Mouse (Mus musculus) CD8-positive naive resting alpha-beta T cell, adult 2 months (primary cell): Measurements from ENCODE around the gene Herc1.

Experiments
- DNase-seq, 2 experiments: peaks; one replicate each; pipeline ENCODE4 v3.0.0; 2022; ENCODE audit warnings: low read depth in 2 of 2, low spot score in 2 of 2

Herc1 gene

GRCm38 (mm10) chr9:66517746-66518145 lies 167.5 kb downstream of the Herc1 start:
- no peak for DNase-seq

- DNase-seq, result no peak
These were observed 168.0 kb downstream of the Herc1 start for GRCm38 (mm10) chr9:66518251-66518650.

DNA sequence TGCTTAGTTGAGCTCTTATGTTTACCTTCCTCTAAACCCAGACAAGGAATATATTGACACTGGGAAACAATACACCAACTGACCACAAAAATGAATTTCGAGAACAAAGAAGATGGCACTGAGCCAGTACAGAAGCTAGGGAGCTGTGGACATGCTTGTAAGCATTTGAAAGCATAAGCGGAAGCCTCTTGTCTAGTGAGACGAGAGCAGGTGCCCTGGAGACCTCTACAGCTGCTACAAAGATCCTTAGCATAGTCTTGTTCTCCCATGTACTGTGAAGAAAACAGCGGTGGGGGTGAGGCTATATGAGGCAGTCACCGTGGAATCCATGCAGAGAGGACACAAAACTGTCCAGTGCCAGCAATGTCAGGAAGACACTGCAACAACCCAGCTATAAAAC lies 168.7 kb downstream of the Herc1 start:
- DNase-seq, result no peak

DNA sequence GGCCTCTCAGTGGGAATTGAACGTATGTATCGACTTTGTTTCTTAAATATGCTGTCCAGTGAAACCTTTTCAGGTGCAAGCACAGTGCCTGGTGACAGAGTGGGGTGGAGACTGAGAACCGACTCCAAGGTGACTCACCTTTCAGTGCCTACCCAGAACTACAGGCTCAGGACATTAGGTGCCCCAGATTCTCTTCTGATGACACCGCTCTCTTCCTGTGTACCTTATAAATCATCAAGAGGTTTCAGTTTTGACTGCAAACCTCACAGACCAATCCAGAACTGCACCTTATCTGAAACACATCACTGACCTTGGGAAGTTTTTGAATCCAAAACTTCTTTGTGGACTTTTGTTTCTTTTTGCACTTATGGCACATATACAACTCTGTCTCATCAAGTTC lies 170.0 kb downstream of the Herc1 start:
- DNase-seq, result no peak

- DNase-seq, result no peak
These were observed 171.3 kb downstream of the Herc1 start for GRCm38 (mm10) chr9:66521595-66521994.

DNA sequence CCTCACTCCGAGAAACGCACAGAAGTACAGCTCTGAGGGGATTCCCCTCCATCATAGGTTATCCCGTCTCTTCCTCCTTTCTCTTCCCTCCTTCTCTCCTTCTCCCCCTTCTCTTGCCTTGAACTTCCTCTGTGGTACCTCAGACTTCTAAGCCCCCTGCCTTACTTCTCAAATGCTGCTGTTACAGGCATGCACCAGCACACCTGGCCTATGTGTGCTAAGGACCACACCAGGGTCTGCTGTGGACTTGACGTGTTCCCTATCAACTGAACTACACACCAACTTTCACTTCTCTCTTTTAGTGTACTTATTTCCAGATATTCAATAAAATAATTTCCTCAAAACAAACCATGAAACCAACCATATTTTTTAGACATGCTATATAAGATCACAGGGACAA lies 192.5 kb downstream of the Herc1 start:
- no peak for DNase-seq
